Mouse (Mus musculus): ENCODE results near the gene Phb.

Phb gene

DNA sequence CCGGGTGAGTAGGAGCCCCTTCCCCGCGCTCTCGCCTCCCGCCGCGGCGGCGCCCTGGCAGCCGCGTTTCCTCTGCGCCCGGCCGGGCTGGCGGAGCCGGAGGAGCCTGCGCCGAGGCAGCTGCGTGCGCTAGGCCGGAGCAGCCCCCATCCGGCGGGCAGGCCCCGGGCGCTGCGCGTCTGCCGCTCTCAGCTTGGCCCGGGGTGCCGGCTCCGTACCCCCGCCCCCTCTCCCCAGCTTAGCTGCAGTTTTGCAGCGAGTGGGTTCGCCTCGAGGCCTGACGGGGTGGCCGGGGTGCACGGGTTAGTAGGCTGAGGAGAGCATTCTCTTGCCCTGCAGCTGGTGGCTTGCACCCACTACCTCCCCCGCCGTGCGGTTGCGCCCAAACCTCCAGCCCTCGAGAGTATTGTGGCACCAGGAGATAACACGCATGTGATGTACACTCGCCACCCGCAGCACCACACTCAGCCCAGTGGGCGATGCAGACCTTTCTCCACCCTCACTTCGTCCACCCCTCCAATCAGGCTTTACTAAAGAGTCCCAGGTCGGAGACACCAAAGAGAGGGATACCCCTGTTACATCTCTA, 46.6 kb downstream of the Phb start:
- peak; percentile 48 for DNase-seq

DNA sequence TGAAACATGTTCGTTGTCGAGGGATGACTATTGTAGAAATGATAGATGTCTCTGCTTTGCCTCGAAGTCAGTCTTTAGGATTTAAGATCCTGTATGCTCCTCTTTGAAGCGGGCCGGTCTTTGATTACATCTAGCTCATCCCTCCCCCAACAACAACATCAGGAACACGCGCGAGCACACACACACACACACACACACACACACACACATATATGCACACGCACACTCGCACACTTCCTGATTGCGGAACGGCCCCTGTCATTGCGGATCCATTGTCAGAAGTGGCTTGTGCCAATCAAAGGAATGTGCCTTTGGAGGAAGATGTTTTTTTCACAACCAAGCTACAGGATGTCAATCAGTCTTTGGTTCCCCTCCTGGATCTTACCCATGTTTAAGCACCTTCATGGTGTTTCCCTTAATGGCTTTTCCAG, 47.1 kb downstream of the Phb start:
- DNase-seq: no peak

DNA sequence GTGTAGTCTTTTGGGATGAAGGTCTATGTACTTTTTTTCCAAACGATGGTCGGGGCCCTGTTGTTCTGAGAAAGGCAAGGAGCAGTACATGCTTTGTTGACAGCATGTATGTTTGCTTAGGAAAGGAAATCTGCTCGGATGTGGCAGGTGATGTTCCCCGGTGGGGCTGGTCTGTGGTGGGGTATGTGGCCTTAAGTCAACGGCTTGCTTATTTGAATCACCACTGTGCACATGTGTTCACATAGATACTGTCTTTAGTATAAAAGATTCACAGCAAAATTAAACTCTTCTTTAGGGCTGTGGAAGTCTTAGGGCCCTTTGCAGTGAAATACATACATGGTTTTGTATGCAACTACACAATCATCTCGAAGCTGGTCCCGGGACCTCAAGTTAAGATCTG, 47.7 kb downstream of the Phb start:
- no peak for DNase-seq

DNA sequence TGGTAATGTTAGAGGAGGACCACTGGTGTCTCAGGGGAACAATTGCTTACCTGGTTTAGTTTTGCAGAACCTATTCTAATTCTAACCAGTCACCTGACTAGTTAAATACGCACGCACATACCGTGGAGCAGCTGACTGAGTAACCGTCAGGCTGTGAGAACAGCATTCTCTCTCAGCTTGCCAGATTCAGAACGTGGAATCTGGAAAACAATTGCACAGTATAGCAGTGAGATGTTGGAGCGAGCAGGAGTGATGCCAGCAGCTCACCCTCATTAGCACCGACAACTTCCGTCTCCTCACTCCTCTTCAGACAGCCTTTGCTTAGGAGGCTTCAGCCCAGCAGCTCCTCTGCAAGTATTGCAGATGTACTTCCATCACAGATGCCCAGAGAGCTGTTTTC, 49.4 kb downstream of the Phb start:
- no peak for DNase-seq

DNA sequence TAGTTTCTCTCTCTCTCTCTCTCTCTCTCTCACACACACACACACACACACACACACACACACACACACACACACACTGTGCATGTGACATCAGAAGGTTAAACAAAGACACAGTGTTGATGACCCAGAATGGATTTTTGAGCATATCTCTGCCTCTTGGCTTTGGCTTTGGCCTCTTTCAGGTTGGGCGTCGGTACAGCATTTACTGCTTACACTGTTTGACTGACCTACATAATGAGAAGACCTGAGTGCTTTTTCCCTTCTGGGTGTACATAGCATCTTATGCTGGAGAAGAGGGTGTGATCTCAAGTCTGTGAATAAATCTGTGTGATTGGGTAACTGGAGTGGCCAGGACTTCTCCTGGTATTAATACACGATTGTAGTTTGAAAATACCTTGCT, 52.6 kb downstream of the Phb start:
- DNase-seq: no peak

DNA sequence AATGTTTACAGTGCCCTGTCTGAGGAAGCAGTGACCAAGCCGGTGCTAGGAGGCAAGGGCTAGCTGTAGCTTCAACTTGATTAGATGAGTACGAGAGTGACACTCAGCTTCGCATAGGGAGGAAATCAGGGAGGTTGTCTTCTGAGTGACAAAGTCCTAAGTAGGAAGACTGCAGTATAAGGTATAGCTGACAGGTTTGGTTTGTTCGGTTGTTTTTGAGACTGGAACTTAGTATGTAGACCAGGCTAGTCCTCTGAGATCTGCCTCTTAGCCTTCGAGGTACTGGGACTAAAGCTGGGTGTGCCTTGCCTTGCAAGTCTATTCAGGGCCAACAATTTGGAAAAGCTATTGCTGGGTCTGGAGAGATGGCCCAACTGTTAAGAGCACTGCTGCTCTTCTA, 56.5 kb downstream of the Phb start, which contains the start of gene B130006D01Rik:
Gene B130006D01Rik, plus strand, starts transcription at position 301 of the 400 bp plus-strand sequence.
- DNase-seq: no peak

DNA sequence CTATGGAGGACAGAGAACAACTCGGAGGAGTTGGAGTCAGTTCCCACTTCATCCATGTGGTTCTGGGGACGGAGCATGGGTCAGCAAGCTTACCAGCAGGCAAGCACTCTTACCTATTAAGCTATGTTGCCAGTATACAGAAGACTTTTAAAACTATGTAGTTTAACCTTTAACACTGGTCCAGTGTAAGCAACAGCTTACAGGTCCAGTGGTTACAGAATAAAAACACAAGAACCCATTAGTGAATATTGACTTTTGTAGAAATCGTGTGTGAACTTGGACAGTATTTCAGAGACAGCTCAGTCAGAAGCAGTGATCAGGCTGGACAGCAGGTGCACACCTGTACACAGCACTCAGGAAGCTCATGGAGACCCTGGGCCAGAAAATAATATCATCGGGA, 57.7 kb downstream of the Phb start:
- no peak for DNase-seq

DNA sequence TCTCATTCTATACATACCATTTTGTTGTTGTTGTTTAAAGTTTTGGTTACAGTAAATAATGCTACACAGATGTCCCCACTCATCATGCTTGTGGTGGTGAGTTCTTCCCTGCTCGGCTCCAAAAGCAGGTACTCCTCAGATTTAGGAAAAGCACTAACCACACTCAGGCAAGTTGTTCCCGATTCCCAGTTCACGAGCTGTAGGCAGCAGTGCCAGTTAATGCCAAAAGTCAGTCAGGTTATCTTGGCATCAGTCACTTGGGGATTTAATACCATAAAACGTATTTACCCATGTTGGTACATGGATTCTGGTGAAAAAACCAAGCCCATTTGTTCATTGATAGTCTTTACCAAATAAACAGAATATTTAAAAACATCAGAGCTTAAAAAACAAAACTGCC, 59.4 kb downstream of the Phb start:
- DNase-seq: no peak

DNA sequence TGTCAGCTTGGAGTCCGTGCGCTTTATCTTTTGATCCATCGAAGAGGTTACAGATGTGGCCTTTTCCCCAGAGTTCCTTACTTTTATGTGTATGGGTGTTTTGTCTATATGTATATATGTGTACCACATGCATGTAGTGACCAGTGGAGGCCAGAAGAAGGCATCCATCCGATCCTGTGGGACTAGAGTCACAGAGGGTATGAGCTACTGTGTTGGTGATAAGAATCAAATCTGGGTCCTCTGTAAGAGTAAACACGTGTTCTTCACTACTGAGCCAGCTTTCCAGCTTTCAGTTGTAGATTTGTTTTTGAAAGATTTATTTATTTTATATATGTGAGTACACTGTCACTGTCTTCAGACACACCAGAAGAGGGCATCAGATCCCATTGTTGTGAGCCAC, 61.2 kb downstream of the Phb start:
- no peak for DNase-seq

DNA sequence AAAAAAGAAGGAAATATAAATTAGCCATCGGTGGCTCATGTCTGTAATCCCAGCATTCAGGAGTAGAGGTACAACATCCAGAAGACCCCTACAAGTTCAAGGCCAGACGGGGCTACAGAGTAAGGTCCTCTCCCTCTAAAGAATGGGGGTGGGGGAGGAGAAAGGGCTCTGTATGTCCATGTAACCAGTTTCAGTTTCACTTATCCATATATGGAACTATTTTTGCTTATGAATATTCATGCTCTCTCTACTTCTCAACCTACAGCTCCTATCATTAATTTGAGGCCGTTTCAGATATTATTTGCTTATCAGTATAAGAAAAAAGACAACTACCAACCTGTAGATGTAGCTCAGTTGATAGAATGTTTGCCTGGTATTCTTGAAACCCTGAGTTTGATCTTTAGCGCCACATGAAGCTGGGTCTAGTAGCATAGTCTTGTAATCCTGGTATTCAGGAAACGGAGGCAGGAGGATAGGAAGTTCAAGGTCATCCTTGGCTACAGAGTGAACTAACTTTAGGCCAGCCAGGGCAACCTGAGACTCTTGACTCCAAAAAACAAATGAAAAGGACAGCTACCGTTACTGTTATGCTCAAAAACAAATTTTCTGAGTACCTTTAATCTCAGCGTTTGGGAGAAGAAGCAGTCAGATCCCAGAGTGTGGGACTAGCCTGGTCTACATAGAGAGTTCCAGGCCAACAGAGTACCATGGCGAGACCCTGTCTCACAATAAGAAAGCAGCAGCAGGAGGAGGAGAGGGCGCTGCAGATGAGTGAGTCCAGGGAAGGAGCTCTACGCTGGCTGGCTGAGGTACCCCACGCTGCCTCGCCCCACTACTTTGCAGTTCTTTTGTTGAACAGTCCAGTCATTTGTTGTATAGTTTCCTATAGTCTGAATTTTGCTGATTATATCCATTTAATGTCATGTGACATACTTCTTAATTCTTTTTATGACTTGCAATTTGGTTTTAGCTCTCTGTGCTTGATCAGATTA, 62.5 kb downstream of the Phb start:
- no peak for DNase-seq
